Mouse (Mus musculus) liver, embryonic 12.5 days (tissue): ENCODE measurements at regions not wholly inside any gene's neighbourhood (a gene's known extent, or its start where the extent isn't known, plus 50 kb on each side); places are given as distances from the start of the nearest gene placed in this dataset.

ENCODE experiments used
- ATAC-seq: fragments of 200-750 bp; cut with Nextera tagmentation; 2 replicates; pipeline ENCODE4 v1.8.0; 2017; ENCODE audit warnings: moderate number of reproducible peaks, mild to moderate bottlenecking, moderate library complexity
- H3K27ac ChIP-seq: fragments of 300-500 bp; sonication (generic); 2 replicates; pipeline ENCODE4 v1.5.1; 2016; ENCODE audit warnings: mild to moderate bottlenecking
- H3K27me3 ChIP-seq: fragments of 300-500 bp; sonication (generic); replicated peaks from 2 replicates; pipeline ENCODE4 v1.6.1; 2016; ENCODE audit warnings: mild to moderate bottlenecking, moderate library complexity
- H3K36me3 ChIP-seq: fragments of 300-500 bp; sonication (generic); 2 replicates; pipeline ENCODE4 v1.6.1; 2016; ENCODE audit warnings: mild to moderate bottlenecking, moderate library complexity
- H3K4me1 ChIP-seq: fragments of 300-500 bp; sonication (generic); 2 replicates; pipeline ENCODE4 v1.6.1; 2016
- H3K4me2 ChIP-seq: fragments of 300-500 bp; sonication (generic); 2 replicates; pipeline ENCODE4 v1.6.1; 2016; ENCODE audit warnings: mild to moderate bottlenecking, moderate library complexity
- H3K4me3 ChIP-seq: fragments of 300-500 bp; sonication (generic); 2 replicates; pipeline ENCODE4 v1.5.1; 2016; ENCODE audit warnings: mild to moderate bottlenecking, moderate library complexity
- H3K9ac ChIP-seq: fragments of 300-500 bp; sonication (generic); 2 replicates; pipeline ENCODE4 v1.6.1; 2016; ENCODE audit warnings: mild to moderate bottlenecking, moderate library complexity
- H3K9me3 ChIP-seq: fragments of 300-500 bp; sonication (generic); replicated peaks from 2 replicates; pipeline ENCODE4 v1.6.1; 2016; ENCODE audit warnings: mild to moderate bottlenecking, moderate library complexity
- WGBS: fragments of 180-500 bp; shearing (Covaris S2); methylation state at CpG from one replicate; pipeline ENCODE4 v1.1.7; 2016; ENCODE audit not compliant: insufficient replicate concordance; 5-methylcytosine and 5-hydroxymethylcytosine counted together

DNA sequence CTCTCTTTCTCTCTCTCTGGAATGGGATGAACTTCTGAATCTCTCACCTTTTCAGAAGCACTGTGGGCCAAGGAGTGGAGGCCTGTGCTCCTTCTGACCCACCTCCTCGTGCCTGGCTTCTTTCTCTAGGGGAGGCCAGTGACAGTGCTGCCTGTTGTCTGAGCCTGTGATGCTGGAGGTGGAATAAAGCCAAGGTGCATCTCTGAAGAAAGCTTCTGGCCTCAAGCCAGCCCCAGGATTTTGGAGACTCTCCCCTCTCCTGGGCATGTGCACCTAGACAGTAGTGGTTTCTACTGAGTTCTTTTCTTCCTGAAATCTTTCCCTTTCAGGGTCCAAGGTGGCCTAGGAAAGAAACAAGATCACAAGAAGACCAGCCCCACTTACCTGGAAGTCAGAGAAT lies 63.3 kb upstream of the Polg start:
- H3K4me1 ChIP-seq = no peaks in the 10 kb centered on the region
- no peak for ATAC-seq
- no peak overlapping the region for H3K4me2 ChIP-seq
- H3K9ac ChIP-seq = no peak overlapping the region
- no peaks in the 10 kb centered on the region for H3K36me3 ChIP-seq
- H3K4me3 ChIP-seq = no peak overlapping the region
- H3K27me3 ChIP-seq = peaks cover 100% of the 10 kb centered on the region
- H3K27ac ChIP-seq = no peak overlapping the region
- WGBS = 5% methylated on average over 1 of the region's 1 CpGs
- no peaks in the 10 kb centered on the region for H3K9me3 ChIP-seq

DNA sequence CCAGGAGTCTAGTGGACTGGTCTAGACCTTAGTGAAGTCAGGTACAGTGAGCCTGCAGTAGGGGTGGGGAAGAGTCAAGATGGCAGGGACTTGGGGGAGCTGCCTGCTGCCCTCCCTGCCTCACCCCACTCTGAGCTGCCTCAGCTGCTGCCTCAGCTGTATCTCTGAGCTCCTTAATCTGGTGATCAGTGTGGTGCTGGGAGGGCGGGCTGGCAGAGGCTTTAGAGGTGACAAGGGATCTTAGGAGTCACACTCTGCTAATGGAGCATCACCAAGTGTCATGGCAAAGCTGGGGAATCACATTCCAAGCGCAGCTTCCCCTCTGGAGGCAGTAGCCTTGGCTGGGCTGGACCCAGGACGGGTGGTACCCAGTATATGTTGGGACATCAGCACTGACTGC lies 61.8 kb upstream of the Polg start:
- Histone ChIP-seq H3K4me1 (no peaks in the 10 kb centered on the region), H3K9me3 (no peaks in the 10 kb centered on the region), H3K4me2 (no peak overlapping the region), H3K9ac (no peak overlapping the region), H3K36me3 (no peaks in the 10 kb centered on the region), H3K4me3 (no peak overlapping the region), H3K27me3 (peaks cover 99% of the 10 kb centered on the region), H3K27ac (no peak overlapping the region)
- WGBS = 7% methylated on average over 3 of the region's 3 CpGs
- no peak for ATAC-seq

DNA sequence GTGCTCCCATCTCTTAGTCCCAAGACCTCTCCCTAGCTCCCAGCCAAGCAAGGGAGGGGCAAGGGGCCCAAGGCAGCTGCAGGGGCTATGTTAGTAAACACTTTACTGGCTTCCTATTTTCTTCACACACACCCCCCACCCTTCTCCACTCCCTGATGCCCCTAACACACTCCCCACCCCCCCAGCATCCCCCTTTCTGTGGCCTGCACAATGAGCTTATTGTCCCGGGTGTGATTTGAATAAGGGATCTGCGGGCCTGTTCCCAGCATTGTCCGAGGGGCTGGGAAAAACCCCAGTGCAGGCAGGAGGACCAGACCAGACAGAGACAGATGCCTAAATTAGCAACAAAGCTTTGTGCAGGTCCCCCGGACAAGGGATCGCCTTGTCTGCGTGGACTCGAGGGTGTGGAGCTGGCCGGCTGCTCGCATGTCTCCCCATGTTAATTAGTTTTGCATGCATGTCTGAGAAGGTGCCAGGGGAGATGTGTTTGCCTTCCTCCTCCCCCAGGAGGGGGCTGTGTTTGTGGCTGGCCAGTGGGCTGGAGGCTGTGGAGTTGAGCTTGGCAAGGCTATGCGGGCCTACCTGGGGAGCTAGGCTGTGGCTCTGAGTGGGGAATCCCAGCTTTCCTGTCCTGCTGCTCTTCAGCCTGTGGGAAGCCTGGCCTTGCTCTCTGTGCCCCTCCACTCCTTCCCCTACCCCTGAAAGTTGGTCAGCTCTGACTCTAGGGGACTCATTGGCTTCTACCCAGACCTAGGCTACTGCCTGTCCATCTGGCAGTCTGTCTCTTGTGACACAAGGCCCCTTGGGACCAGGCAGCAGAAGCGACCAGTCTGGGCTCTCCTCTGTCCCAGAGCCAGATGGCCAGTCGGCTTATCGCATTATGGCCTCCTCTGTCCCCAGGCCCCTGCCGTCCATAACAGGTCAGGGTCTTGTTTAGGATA lies 59.8 kb upstream of the Polg start:
- H3K9ac ChIP-seq = no peak overlapping the region
- H3K4me2 ChIP-seq = no peak overlapping the region
- H3K27me3 ChIP-seq = peaks cover 98% of the 10 kb centered on the region
- no peak for ATAC-seq
- H3K9me3 ChIP-seq = no peaks in the 10 kb centered on the region
- H3K27ac ChIP-seq = no peak overlapping the region
- H3K4me1 ChIP-seq = no peaks in the 10 kb centered on the region
- no peaks in the 10 kb centered on the region for H3K36me3 ChIP-seq
- H3K4me3 ChIP-seq = no peak overlapping the region
- 34% methylated on average over 14 of the region's 14 CpGs for WGBS

- H3K36me3 ChIP-seq = no peaks in the 10 kb centered on the region
- ATAC-seq = no peak
- H3K27me3 ChIP-seq = peaks cover 98% of the 10 kb centered on the region
- WGBS = 55% methylated on average over 10 of the region's 10 CpGs
- no peaks in the 10 kb centered on the region for H3K9me3 ChIP-seq
- H3K4me2 ChIP-seq = no peak overlapping the region
- no peak overlapping the region for H3K4me3 ChIP-seq
- no peak overlapping the region for H3K27ac ChIP-seq
- H3K4me1 ChIP-seq = no peaks in the 10 kb centered on the region
- no peak overlapping the region for H3K9ac ChIP-seq
These were observed 58.8 kb upstream of the Polg start for GRCm38 (mm10) chr7:79524921-79525320.

GRCm38 (mm10) chr7:79523696-79524095 lies 57.5 kb upstream of the Polg start:
- no peaks in the 10 kb centered on the region for H3K9me3 ChIP-seq
- no peak overlapping the region for H3K9ac ChIP-seq
- no peak for ATAC-seq
- H3K36me3 ChIP-seq = no peaks in the 10 kb centered on the region
- WGBS = 48% methylated on average over 4 of the region's 4 CpGs
- no peak overlapping the region for H3K4me2 ChIP-seq
- no peaks in the 10 kb centered on the region for H3K4me1 ChIP-seq
- no peak overlapping the region for H3K27ac ChIP-seq
- no peak overlapping the region for H3K4me3 ChIP-seq
- H3K27me3 ChIP-seq = peaks cover 96% of the 10 kb centered on the region

DNA sequence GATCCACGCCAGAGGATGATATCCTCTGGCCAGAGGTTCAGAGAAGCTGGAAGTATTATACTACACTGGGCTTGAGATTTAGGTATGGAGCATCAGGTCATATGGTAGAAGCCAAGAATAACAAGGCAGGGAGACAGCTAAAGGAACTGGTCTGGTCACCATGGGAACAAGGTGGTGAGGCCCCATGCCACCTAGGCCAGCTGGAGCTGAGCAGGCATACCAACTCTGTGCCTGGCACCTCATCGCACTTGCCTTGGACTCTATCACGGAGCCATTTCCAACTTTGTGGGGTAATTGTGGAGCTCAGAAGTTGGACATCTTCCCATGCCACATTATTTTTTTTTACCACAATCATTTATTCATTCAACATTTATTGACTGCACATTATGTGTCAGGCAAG lies 55.9 kb upstream of the Polg start:
- Histone ChIP-seq H3K4me2 (no peak overlapping the region), H3K36me3 (no peaks in the 10 kb centered on the region), H3K27ac (no peak overlapping the region), H3K4me3 (no peak overlapping the region), H3K9ac (no peak overlapping the region), H3K9me3 (no peaks in the 10 kb centered on the region), H3K4me1 (no peaks in the 10 kb centered on the region), H3K27me3 (peaks cover 96% of the 10 kb centered on the region)
- WGBS = 69% methylated on average over 3 of the region's 3 CpGs
- ATAC-seq = no peak

- WGBS = 39% methylated on average over 5 of the region's 5 CpGs
- Histone ChIP-seq H3K9ac (no peak overlapping the region), H3K27me3 (peaks cover 96% of the 10 kb centered on the region), H3K36me3 (no peaks in the 10 kb centered on the region), H3K4me1 (no peaks in the 10 kb centered on the region), H3K27ac (no peak overlapping the region), H3K4me2 (no peak overlapping the region), H3K9me3 (no peaks in the 10 kb centered on the region), H3K4me3 (no peak overlapping the region)
- no peak for ATAC-seq
These were observed 55.1 kb upstream of the Polg start for GRCm38 (mm10) chr7:79521259-79521658.

GRCm38 (mm10) chr7:79520222-79520710 lies 54.1 kb upstream of the Polg start:
- Histone ChIP-seq H3K4me1 (peaks cover 2% of the 10 kb centered on the region; the same call in 1 of the 2 replicates), H3K9me3 (no peaks in the 10 kb centered on the region), H3K27me3 (peaks cover 96% of the 10 kb centered on the region), H3K4me3 (no peak overlapping the region), H3K27ac (no peak overlapping the region), H3K4me2 (no peak overlapping the region), H3K9ac (no peak overlapping the region), H3K36me3 (no peaks in the 10 kb centered on the region)
- WGBS = 40% methylated on average over 2 of the region's 2 CpGs
- no peak for ATAC-seq

- H3K4me2 ChIP-seq = no peak overlapping the region
- H3K4me1 ChIP-seq = peaks cover 5% of the 10 kb centered on the region; the same call in 1 of the 2 replicates
- ATAC-seq = no peak
- no peak overlapping the region for H3K4me3 ChIP-seq
- H3K9me3 ChIP-seq = no peaks in the 10 kb centered on the region
- WGBS = 54% methylated on average over 7 of the region's 7 CpGs
- H3K36me3 ChIP-seq = no peaks in the 10 kb centered on the region
- no peak overlapping the region for H3K9ac ChIP-seq
- no peak overlapping the region for H3K27ac ChIP-seq
- H3K27me3 ChIP-seq = peaks cover 97% of the 10 kb centered on the region
These were observed 52.8 kb upstream of the Polg start for GRCm38 (mm10) chr7:79518928-79519327.

- Histone ChIP-seq H3K36me3 (no peaks in the 10 kb centered on the region), H3K27ac (no peak overlapping the region), H3K4me3 (no peak overlapping the region), H3K9me3 (no peaks in the 10 kb centered on the region), H3K9ac (no peak overlapping the region), H3K27me3 (peaks cover 97% of the 10 kb centered on the region), H3K4me2 (no peak overlapping the region), H3K4me1 (peaks cover 5% of the 10 kb centered on the region; the same call in 1 of the 2 replicates)
- 45% methylated on average over 5 of the region's 5 CpGs for WGBS
- no peak for ATAC-seq
These were observed 51.6 kb upstream of the Polg start for GRCm38 (mm10) chr7:79517581-79518337.

DNA sequence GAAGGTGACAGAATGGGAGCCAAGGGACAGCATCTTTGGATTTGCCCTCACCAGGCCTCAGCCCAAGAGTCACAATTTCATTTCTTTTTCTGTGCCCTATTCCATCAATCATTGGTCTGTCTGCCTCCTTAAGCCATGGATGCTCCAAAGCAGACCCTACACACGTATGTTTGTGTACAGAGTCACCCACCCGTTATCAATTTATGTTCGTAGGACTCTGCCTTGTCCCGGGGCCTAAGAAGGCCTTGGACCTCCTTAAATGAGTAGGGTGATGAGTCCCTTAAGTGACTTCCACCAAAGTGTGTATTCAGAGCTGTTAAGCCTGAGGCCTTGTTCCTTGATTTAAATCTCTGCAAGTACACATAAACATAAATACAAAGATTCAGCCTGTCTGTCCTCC lies 50.1 kb upstream of the Polg start:
- no peak for ATAC-seq
- Histone ChIP-seq H3K27me3 (peaks cover 99% of the 10 kb centered on the region), H3K36me3 (no peaks in the 10 kb centered on the region), H3K27ac (no peak overlapping the region), H3K4me2 (no peak overlapping the region), H3K4me1 (peaks cover 5% of the 10 kb centered on the region; the same call in 1 of the 2 replicates), H3K9ac (no peak overlapping the region), H3K4me3 (no peak overlapping the region), H3K9me3 (no peaks in the 10 kb centered on the region)
- 71% methylated on average over 4 of the region's 4 CpGs for WGBS
